21 mouse cellular contexts compared by ENCODE assay signal in the genomic region with DNA sequence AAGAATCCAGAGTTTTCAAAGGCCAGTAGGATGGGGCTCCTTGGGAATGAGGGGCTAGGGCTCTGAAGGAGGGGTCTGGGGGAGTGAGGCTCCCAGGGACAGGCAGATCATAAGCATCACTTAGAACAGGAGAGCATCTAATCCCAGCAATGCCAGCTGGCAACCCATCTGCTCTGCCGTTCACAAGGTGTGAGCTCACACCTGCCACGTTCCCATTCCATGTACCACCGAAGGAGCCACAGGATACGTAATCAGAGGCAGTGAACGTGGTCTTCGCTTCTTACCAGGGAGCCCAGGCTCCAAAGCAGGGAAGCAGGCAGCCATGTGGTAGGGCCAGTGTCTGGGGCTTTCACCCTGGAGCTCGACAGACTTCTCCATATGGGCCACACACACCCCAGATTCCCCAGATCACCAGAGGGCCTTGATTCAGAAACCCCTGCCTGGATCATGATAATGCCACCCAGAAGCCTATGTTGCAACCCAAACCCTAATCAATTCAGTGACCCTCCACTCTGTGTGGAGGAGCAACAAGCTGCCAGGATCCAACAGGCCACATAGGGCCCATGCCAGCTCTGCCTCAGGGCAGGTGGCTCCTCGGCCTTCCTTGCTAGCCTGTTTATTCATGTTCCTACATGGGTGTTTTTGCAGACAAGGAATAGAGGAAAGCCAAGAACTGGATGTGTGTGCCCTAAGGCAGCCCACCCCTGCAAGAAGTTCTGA. TPM values are rescaled to one million over a fixed set of nuclear protein-coding genes. Genes with fewer than 3 reads are reported as not detected.
DNase-seq lines count a peak whose midpoint lies in the region; ATAC-seq and TF ChIP-seq lines count a peak whose summit lies in the region.
"Had no signal": no experiment of that assay in that cellular context is flagged by ENCODE, and none has a peak within 500 bp of the region (broad histone marks: within the 10 kb centered on the region; RNA-seq: fewer than 3 reads in every experiment).

No protein-coding gene starts in this region.

- H3K27ac ChIP-seq in heart, embryonic 12.5 days (ENCODE audit: poor library complexity, severe bottlenecking) = no peak overlapping the region
- H3K27ac ChIP-seq in midbrain, postnatal 0 days (ENCODE audit: low read depth, low read length) = no peak overlapping the region
- no peak overlapping the region for H3K27ac ChIP-seq in midbrain, embryonic 16.5 days (ENCODE audit: low read length)
- H3K27ac ChIP-seq in intestine, embryonic 15.5 days = no peak overlapping the region
- no peak overlapping the region for H3K27ac ChIP-seq in kidney, embryonic 14.5 days (ENCODE audit: low read depth, low read length)
- H3K27ac ChIP-seq: kidney, embryonic 15.5 days; midbrain, embryonic 13.5 days; neural tube, embryonic 15.5 days had no signal

- peak; percentile 63 to 68 for DNase-seq in cerebellum, adult 18-20 months
- DNase-seq in heart, postnatal 36 days = no peak
- DNase-seq in midbrain, postnatal 0 days (ENCODE audit: low spot score) = peak; percentile 54
- DNase-seq: adrenal gland, postnatal 10 days; heart, adult 18-20 months; liver; right cerebral cortex, postnatal 14 days; spleen, adult 18-20 months; thymus, postnatal 36 days had no signal

- no peak overlapping the region for H3K4me2 ChIP-seq in heart, embryonic 12.5 days
- H3K4me2 ChIP-seq in midbrain, postnatal 0 days (ENCODE audit: low read depth, low read length, poor library complexity, severe bottlenecking) = no peak overlapping the region
- H3K4me2 ChIP-seq in midbrain, embryonic 16.5 days (ENCODE audit: low read length) = no peak overlapping the region
- H3K4me2 ChIP-seq in intestine, embryonic 15.5 days (replicated peaks) = no peak overlapping the region
- no peak overlapping the region for H3K4me2 ChIP-seq in kidney, embryonic 14.5 days (replicated peaks; ENCODE audit: low read depth, low read length)
- H3K4me2 ChIP-seq: kidney, embryonic 15.5 days; midbrain, embryonic 13.5 days; neural tube, embryonic 15.5 days had no signal

- no peaks in the 10 kb centered on the region for H3K9me3 ChIP-seq in heart, embryonic 12.5 days (replicated peaks)
- H3K9me3 ChIP-seq in midbrain, postnatal 0 days (ENCODE audit: low read length) = no peaks in the 10 kb centered on the region
- H3K9me3 ChIP-seq in midbrain, embryonic 16.5 days (replicated peaks; ENCODE audit: control insufficient read depth, low read length, poor library complexity, severe bottlenecking) = no peaks in the 10 kb centered on the region
- H3K9me3 ChIP-seq in intestine, embryonic 15.5 days = no peaks in the 10 kb centered on the region
- H3K9me3 ChIP-seq in kidney, embryonic 14.5 days (ENCODE audit: control insufficient read depth, low read length) = no peaks in the 10 kb centered on the region
- H3K9me3 ChIP-seq: kidney, embryonic 15.5 days; midbrain, embryonic 13.5 days; neural tube, embryonic 15.5 days had no signal

- H3K27me3 ChIP-seq in heart, embryonic 12.5 days (replicated peaks) = no peaks in the 10 kb centered on the region
- no peaks in the 10 kb centered on the region for H3K27me3 ChIP-seq in midbrain, postnatal 0 days (ENCODE audit: insufficient read depth, low read length)
- no peaks in the 10 kb centered on the region for H3K27me3 ChIP-seq in midbrain, embryonic 16.5 days (ENCODE audit: control insufficient read depth, insufficient read depth, low read depth, low read length)
- H3K27me3 ChIP-seq in intestine, embryonic 15.5 days (replicated peaks) = no peaks in the 10 kb centered on the region
- no peaks in the 10 kb centered on the region for H3K27me3 ChIP-seq in kidney, embryonic 14.5 days (ENCODE audit: control insufficient read depth, insufficient read depth, low read length)
- H3K27me3 ChIP-seq: kidney, embryonic 15.5 days; midbrain, embryonic 13.5 days; neural tube, embryonic 15.5 days had no signal

- H3K36me3 ChIP-seq in heart, embryonic 12.5 days = peaks cover 13% of the 10 kb centered on the region; the same call in 1 of the 2 replicates
- H3K36me3 ChIP-seq in midbrain, postnatal 0 days (ENCODE audit: insufficient read depth, low read length) = no peaks in the 10 kb centered on the region
- no peaks in the 10 kb centered on the region for H3K36me3 ChIP-seq in midbrain, embryonic 16.5 days (ENCODE audit: control insufficient read depth, insufficient read depth, low read length)
- H3K36me3 ChIP-seq in intestine, embryonic 15.5 days = no peaks in the 10 kb centered on the region
- H3K36me3 ChIP-seq in kidney, embryonic 14.5 days (ENCODE audit: control insufficient read depth, insufficient read depth, low read length) = no peaks in the 10 kb centered on the region
- H3K36me3 ChIP-seq: G1E had no signal

- no peak for TF ChIP-seq CTCF in midbrain, postnatal 0 days (IDR thresholded peaks at IDR 0.05)

- WGBS in heart, embryonic 12.5 days = 78% methylated on average over 8 of the region's 8 CpGs
- 81% methylated on average over 8 of the region's 8 CpGs for WGBS in midbrain, postnatal 0 days
- WGBS in midbrain, embryonic 16.5 days = 83% methylated on average over 8 of the region's 8 CpGs
- 89% methylated on average over 8 of the region's 8 CpGs for WGBS in intestine, embryonic 15.5 days
- WGBS in kidney, embryonic 14.5 days = 77% methylated on average over 8 of the region's 8 CpGs

- H3K9ac ChIP-seq in heart, embryonic 12.5 days = peak overlapping the region; percentile 32; the same call in 1 of the 2 replicates
- H3K9ac ChIP-seq in midbrain, postnatal 0 days (replicated peaks; ENCODE audit: low read length, poor library complexity, severe bottlenecking) = no peak overlapping the region
- no peak overlapping the region for H3K9ac ChIP-seq in midbrain, embryonic 16.5 days (ENCODE audit: low read depth, low read length)
- H3K9ac ChIP-seq in intestine, embryonic 15.5 days = no peak overlapping the region
- H3K9ac ChIP-seq in kidney, embryonic 14.5 days (ENCODE audit: low read depth, low read length) = no peak overlapping the region
- H3K9ac ChIP-seq: kidney, embryonic 15.5 days; midbrain, embryonic 13.5 days; neural tube, embryonic 15.5 days had no signal

- intact Hi-C loops in heart, postnatal 36 days (cut with DNase I) = no loop called here

- no peak for ATAC-seq in cerebellum, adult (ENCODE audit: insufficient number of reproducible peaks, low FRiP score, low TSS enrichment)
- ATAC-seq in heart, embryonic 12.5 days (ENCODE audit: insufficient number of reproducible peaks, low FRiP score) = no peak
- ATAC-seq in midbrain, postnatal 0 days (ENCODE audit: low FRiP score) = no peak
- ATAC-seq in midbrain, embryonic 16.5 days = no peak
- ATAC-seq in intestine, embryonic 15.5 days = no peak
- no peak for ATAC-seq in kidney, embryonic 14.5 days (ENCODE audit: low FRiP score, low TSS enrichment)
- ATAC-seq: activated CD4-positive, CD25-positive, alpha-beta regulatory T cell, adult 4 months; inflammation-experienced regulatory T-cells, adult 6 months; lung, postnatal 0 days; midbrain, embryonic 13.5 days had no signal

- H3K4me1 ChIP-seq in heart, embryonic 12.5 days (replicated peaks) = peaks cover 78% of the 10 kb centered on the region
- peaks cover 12% of the 10 kb centered on the region; the same call in 1 of the 2 replicates for H3K4me1 ChIP-seq in midbrain, postnatal 0 days (ENCODE audit: insufficient read depth, low read length)
- peaks cover 16% of the 10 kb centered on the region for H3K4me1 ChIP-seq in midbrain, embryonic 16.5 days (ENCODE audit: control insufficient read depth, insufficient read depth, low read length)
- no peaks in the 10 kb centered on the region for H3K4me1 ChIP-seq in intestine, embryonic 15.5 days (replicated peaks)
- peaks cover 5% of the 10 kb centered on the region; the same call in 1 of the 2 replicates for H3K4me1 ChIP-seq in kidney, embryonic 14.5 days (ENCODE audit: control insufficient read depth, insufficient read depth, low read length)

- H3K4me3 ChIP-seq in heart, embryonic 12.5 days = no peak overlapping the region
- H3K4me3 ChIP-seq in midbrain, postnatal 0 days (ENCODE audit: low read depth, low read length) = no peak overlapping the region
- H3K4me3 ChIP-seq in midbrain, embryonic 16.5 days (ENCODE audit: low read depth, low read length) = no peak overlapping the region
- H3K4me3 ChIP-seq in intestine, embryonic 15.5 days (replicated peaks) = no peak overlapping the region
- no peak overlapping the region for H3K4me3 ChIP-seq in kidney, embryonic 14.5 days (ENCODE audit: low read length)
- H3K4me3 ChIP-seq: kidney, embryonic 15.5 days; midbrain, embryonic 13.5 days; neural tube, embryonic 15.5 days had no signal

RNA-seq across cellular contexts. Expression of a gene that starts 25.3 kb away (rescaled TPM):
- 3.2 and 3.7 TPM in 2 replicates for polyA plus RNA-seq in heart, embryonic 12.5 days (2016; fragmentation: Nextera tagmentation; extraction: Ambion mirVana)
- 10 to 100 TPM; 24.6 to 36.3 TPM for total RNA-seq in heart, postnatal 36 days (2021)
- 21.1 and 37.9 TPM in 2 replicates for total RNA-seq in midbrain, postnatal 0 days (2014; rRNA removed)
- 2.2 and 2.7 TPM in 2 replicates for polyA plus RNA-seq in midbrain, postnatal 0 days (2015; fragmentation: Nextera tagmentation; extraction: Ambion mirVana)
- 5.5 and 5.6 TPM in 2 replicates for polyA plus RNA-seq in midbrain, embryonic 16.5 days (2015; fragmentation: Nextera tagmentation; extraction: Ambion mirVana)
- 0.92 and 0.97 TPM in 2 replicates for polyA plus RNA-seq in intestine, embryonic 15.5 days (2015; fragmentation: Nextera tagmentation; extraction: Ambion mirVana)
- polyA plus RNA-seq in kidney, embryonic 14.5 days (2014; fragmentation: Nextera tagmentation; extraction: Ambion mirVana) = 3.0 and 4.1 TPM in 2 replicates
- polyA plus RNA-seq: activated CD4-positive, CD25-positive, alpha-beta regulatory T cell, adult 4 months; G1E; inflammation-experienced regulatory T-cells, adult 6 months had no signal

Comparison
In these comparisons a context has a peak if more than half of its experiments do, and no peak if none do; other contexts are left out.
1. DNase-seq: peak in cerebellum, adult 18-20 months (2 of 2) and midbrain, postnatal 0 days (single experiment); none in heart, postnatal 36 days (0 of 2).